Mouse (Mus musculus) adrenal gland, adult 18-20 months (tissue): ENCODE data around the gene Apof. TPM values are rescaled to one million over a fixed set of nuclear protein-coding genes. Genes with fewer than 3 reads are reported as not detected.

Experiments
- DNase-seq, 2 experiments: peaks; one replicate each; pipeline ENCODE4 v3.0.0; 2021 to 2022; ENCODE audit warnings: low spot score in 2 of 2
- long read RNA-seq, 2 experiments: library from polyadenylated mRNA; stranded (forward); transcript quantifications; one replicate each; pipeline ENCODE4 v2.0.0; 2021
- total RNA-seq, 2 experiments: library from RNA; stranded (reverse); gene quantifications; 1 replicate in 1 of 2; 2 replicates in 1 of 2; pipeline ENCODE4 v1.2.3; 2021

The Apof gene
- total RNA-seq: 10 to 100 TPM in 1 of 2 experiments, under 1 TPM in 1; 0.64 to 10.7 TPM
- long read RNA-seq, experiment 1, partial matches to known transcripts: 0 of 1 reads
- long read RNA-seq, experiment 1, other reads (novel, unspliced or antisense): 0 of 1 reads
- long read RNA-seq, experiment 2, transcript Apof-201 (2 exons, 1,258 nt): major isoform, 14 of 14 reads
- long read RNA-seq, experiment 2, partial matches to known transcripts: 0 of 14 reads
- long read RNA-seq, experiment 2, other reads (novel, unspliced or antisense): 0 of 14 reads

DNA sequence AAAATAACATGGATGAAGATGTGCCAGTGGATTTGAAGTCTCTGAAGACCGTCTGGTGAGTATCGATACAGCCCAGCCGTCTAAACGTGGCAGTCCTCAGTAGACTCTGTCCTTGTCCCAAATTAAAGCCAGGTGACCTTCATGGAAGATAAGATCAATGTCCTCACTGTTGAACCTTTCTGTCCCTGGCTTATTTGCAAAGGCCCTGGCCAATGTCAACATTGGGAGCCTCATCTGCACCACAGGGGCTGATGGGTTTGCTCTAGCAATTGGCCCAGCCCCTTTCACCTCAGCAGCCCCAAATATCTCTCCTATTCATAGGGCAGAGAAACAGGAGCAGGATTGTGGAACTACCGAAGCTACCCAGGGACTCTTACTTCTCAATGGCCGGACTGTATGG is at the start of gene Apof:
Gene Apof (plus strand): TSS at position 301 of the 400 bp plus-strand sequence.
- no peak for DNase-seq

DNA sequence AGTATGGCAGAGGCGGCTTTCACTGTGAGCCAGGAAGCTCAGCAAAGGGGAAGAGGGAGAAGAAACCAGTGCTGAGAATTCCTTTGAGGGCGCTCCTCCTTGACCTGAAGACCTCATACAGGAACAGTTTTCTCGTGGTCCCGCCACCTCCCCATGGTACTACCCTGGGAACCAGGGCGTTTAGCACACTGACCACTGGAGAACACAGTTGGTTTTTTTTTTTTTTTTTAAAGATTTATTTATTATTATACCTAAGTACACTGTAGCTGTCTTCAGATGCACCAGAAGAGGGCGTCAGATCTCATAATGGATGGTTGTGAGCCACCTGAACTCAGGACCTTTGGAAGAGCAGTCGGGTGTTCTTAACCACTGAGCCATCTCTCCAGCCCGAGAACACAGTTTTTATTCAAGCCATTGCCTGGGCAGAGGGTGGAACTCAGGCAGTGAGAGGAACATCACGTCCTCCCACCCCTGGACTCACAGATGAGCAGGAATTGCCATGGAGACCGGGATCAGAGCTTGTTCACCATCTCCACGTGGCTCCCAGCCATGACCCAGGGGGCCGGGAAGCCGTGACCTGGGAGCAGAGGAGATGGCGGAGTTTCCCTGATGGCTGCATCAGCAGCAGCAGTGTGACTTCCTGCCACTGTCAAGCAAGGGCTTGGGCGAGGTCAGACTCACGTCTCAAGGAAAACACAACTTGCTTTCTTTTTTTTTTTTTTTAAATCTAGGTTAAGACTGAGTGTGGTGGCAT is 46.8 kb upstream of the Apof start:
- no peak for DNase-seq

DNA sequence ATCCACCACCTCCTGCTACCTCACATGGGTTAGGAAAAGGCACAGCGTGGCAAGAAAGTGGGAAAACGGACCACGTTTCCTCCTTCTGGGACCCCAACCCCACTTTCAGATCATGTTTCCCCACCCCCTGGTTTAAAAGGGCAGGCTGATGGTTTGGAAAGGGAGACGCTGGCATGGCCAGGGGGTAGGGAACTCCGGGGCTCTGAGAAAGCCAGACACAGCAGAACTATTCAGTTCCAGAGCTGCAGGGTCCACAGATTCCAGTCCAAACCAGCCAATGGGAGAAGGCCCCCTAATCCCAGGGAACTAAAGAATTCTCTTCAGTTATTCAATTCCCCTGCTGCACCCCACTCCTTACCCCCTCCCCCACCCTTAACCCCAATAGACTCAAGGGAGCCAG is 43.4 kb upstream of the Apof start:
- no peak for DNase-seq

DNA sequence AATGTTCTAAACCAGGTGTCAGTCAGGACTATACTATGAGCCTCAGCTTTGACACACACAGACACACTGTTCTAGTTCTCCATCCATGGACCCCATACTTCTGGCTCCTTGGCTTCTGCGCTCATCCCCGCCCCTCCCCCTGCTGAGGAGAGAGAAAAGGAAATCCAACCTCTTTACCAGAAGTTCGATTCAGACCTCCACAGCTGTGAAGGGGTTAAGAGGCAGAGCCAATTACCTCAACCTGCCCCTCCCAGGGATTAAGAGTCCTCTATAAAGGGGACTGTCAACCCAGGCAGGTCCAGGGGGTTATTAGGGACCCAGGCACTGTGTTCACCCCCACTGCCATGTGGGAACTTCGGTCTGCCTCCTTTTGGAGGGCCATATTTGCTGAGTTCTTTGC is 42.9 kb upstream of the Apof start, which contains the start of gene Mip:
Gene Mip (plus strand): TSS at position 301 of the 400 bp plus-strand sequence.
- DNase-seq: no peak

DNA sequence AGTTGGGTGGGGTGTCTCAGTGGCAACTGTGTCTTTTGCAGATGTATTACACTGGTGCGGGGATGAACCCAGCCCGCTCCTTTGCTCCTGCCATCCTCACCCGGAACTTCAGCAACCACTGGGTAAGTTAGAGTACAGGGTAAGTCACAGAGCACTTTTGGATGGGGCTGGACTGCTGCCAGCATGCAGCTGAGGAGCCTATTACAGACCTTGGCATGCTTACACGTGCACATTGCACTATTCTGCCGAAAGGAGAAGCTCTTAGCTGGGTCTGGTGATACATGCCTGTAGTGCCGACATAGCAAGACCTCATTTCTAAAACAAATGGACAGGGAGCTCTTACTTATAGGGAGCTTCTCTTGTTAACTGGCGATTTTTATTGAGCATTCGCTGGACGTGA is 40.9 kb upstream of the Apof start:
- DNase-seq: no peak

DNA sequence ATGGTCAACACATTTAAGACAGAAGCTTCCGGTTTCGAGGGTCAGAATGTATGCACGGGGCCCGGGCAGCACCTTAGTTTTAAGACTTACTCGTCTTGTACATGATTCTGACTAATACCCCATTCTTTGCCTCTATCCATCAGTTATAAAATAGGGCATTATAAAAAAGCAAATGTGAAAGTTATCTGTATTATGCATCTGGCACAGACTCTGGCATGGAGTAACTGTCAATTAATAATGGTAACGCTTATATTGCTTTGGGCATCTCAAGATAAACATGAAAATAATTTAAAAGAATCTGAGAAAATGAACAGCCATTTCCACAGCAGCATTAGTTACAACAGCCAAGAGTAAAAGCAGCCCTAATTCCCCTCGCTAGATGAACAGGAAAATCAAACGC is 40.5 kb upstream of the Apof start:
- no peak for DNase-seq

DNA sequence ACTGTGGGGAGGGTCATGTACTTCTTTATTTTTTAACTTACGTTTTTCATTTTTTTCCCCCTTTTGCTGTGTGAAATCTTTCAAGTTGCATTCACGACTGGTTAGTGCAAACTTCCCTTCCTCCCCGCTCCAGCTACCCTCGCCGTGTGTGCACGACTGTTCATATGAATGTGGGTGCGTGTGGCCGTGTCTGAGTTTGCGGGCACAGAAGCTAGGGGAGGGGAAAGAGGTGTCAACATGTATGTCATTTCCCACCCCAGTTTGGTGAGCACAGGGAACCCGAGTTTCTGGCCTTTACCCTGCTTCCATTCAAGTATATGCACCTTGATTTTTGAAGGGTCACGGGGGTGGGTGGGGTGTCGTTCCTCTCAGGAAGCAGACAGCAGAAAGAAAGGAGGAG is 37.9 kb upstream of the Apof start:
- DNase-seq: no peak

DNA sequence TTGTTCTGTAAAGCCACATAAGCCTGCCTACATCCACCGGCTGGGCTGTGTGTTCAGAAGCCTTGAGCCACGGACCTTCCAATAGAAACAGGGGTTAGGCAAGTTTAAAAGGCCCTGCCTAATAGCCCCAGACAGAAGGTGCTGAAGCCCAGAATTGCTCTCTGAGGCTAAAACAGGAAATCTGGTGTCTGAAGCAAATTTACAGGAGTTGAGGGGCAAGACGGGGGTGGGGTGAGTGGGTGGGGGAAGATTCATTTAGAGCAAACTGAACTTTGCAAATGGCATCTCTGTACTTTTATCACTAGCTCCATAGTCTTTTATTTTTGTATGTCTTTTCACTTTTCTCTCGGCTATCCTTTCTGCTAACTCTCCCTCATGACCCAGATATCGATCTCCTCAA is 37.3 kb upstream of the Apof start:
- DNase-seq: no peak

DNA sequence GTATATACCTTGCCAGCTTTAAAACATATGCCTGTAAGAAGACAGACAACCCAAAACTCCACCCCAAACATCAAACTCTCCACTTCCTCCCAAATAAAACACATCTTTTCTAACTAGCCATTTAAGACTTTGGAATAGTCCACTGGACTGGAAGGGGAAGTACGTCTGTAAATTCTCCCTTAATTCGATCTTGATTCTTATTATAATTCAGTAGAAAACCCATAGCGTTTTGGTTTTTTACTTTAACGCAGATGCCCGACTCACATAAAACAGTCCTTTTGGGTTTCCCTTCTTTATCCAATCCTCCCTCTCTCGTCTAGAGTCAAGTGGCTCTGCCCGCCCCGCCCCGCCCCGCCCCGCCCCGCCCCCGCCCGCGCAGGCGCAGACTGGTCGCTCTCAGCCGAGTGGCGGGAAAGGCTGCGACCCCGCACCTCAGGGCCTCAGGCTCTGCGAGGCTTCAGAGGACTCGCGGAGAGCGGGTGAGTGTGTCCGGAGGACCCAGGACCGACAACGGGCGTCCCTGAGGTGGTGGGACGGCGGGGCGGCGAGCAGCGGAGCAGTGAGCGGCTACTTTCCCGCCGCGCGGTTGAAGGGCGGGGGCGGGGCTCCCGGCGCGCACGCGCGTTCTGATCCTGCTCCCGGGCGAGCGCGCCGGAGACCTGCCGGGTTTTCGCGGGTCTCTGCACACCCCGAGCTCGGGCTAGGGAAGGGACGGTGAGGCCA is 36.6 kb upstream of the Apof start, which contains the start of gene Timeless:
Gene Timeless (plus strand): TSS at position 369 of the 723 bp plus-strand sequence.
- peak; percentile 91 to 92 for DNase-seq

DNA sequence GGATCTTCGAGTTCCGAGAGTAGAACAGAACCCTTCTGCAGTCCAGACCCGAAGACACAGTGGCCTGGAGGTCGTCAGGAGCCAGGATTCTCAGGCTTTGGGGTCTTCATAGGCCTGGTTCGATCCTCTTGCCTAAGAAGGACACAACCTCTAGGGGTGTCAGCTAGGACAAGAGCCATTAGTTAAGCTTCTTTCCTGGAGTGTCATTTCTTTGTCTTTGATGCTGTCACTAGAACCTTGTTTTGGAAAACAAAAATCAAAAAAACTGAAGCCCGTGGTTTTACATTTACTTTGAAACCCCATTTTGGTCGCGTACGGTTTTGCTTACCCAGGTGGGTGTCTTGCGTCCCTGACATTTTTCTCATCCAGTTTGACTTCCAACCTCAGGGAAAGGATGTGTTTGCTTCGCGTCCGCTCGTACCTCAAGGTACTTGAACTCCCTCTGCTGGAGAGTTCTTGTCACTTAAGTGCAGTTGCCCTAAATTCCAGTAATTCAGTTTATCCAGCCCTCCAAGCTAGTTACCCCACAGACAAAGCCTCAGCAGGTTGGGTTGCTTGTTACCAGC is 36.0 kb upstream of the Apof start:
- peak in 1 of 2 experiments; percentile 33 for DNase-seq

DNA sequence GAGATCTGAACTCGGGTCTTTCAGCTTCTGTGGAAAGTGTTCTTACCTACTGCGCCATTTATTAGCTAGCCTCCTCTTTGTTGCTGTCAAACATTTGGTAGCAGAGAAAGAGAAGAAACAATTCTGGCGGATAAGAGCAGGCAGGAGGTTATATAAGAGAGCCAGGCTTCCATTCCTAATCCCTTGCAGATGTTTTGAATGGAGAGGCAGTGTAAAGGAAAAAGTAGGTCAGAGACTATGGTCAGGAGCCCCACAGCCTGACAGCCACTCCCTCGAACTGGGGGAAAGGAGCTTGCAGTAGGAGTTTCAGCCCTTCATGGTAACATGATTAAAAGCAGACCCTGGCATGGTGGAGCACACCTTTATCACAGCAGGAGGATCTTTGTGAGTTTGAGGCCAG is 32.1 kb upstream of the Apof start:
- DNase-seq: no peak

DNA sequence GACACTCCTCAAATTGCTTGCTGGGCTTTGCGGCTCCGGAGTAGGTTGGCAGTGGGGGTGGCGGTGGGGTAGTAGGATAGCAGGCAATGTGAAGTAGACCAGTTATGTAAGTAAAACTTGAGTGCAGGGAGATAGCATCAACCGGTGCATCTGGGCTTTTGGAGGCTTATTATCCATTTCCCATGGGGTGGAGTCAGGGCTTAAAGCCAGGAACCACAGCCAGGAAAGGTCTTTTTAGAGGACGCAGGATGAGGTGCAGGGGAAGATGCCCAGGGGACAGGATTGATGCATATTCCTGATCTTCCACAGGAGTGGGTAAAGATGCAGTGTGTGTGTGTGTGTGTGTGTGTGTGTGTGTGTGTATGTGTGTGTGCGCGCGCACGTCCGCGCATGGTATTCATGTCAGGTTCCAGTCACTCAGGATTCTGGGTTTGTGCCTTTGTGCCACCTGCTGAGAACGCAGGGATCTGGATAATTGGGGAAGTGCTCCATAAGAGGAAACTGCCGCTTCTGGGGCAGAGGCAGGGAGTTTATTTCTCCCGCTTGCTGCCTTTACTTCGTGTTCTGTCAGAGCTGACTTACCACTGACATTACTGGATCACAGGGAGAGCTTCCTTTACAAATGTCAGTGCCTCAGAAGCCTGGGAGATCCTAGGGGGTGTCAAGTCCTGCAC is 30.5 kb upstream of the Apof start:
- DNase-seq: no peak

DNA sequence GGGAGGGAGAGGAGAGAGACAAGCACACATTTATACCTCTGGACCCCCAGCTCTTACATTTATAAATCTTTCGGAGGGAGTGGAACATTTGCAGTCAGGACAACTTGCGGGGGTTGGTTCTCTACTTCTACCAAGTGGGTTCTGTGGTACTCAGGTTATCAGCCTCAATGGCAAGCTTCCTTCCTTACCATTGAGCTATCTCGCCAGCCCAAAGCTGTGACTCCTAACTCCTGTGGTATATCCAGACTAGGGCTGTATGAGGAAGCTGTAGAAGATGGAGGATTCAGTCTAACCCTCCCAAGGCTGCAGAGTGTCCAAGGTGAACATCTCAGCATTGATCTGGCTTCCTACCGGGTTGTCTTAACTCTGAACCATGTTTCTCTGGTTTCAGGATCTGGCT is 29.3 kb upstream of the Apof start:
- DNase-seq: no peak

DNA sequence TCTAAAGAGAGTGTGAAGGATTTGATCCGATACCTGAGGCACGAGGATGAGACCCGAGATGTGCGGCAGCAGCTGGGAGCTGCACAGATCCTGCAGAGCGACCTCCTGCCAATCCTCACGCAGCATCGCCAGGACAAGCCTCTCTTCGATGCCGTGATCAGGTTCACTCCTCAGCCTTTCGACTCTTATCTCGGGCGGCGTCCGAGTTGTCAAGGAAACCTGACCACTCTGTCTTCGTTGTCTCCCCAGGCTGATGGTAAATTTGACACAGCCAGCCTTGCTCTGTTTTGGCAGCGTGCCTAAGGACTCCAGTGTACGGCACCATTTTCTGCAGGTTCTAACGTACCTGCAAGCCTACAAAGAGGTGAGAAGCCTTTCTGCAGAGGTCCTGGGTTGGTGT is 28.3 kb upstream of the Apof start:
- DNase-seq: no peak

DNA sequence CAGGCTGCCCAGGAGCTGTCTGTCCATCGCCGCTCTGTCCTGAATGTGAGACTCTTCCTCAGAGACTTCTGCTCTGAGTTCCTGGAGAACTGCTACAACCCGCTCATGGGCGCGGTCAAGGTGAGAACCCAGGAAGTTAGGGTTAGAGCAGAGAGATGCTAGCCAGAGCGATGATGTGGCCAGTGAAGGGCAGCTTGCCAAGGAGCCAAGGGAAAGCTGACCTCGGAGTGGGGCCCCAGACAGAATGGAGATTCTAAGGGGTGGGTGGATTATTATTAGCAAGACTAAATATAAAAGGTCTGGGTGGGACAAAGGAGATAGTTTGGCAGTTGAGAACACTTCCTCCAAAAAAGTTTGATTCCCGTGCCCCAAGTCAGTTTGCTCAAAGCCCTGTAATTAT is 25.2 kb upstream of the Apof start:
- no peak for DNase-seq

DNA sequence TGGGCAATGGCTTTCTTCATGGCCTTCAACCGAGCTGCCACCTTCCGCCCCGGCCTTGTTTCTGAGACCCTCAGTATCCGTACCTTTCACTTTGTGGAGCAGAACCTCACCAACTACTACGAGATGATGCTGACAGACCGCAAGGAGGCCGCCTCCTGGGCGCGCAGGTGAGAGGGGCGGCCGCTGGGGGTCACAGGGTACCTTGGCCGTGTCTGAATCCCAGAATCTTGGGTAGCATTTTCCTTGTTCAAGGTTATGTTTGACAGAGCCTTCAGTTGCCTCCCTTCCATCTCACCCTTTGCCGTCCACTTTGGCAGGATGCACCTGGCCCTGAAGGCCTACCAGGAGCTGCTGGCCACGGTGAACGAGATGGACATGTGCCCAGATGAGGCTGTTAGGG is 24.4 kb upstream of the Apof start:
- DNase-seq: no peak

DNA sequence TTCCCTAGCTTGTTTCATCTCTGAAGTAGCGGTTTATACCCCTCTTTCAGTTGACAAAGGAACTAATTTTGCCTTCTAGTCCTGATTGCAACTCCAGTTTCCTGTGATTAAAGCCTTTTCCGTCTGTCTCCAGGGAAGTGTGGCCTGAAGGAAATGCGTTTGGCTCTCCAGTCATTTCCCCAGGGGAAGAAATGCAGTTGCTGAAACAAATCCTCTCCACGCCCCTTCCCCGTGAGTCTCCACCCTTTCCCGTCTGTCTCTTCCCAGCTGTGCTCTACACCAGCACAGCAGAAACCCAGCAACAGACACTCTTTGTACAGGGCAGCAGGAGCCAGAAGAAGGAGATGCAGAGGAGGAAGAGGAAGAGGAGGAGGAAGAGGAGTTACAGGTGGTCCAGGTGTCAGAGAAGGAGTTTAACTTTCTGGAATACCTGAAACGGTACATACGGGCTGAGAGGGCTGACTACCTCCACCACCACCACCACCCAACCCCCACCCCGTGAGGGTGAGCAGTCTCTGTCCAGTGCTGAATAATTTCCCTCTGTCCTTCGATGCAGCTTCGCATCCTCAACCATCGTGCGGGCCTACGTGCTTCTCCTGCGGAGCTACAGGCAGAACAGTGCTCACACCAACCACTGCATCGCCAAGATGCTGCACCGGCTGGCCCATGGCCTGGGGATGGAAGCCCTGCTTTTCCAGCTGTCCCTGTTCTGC is 21.3 kb upstream of the Apof start:
- no peak for DNase-seq

DNA sequence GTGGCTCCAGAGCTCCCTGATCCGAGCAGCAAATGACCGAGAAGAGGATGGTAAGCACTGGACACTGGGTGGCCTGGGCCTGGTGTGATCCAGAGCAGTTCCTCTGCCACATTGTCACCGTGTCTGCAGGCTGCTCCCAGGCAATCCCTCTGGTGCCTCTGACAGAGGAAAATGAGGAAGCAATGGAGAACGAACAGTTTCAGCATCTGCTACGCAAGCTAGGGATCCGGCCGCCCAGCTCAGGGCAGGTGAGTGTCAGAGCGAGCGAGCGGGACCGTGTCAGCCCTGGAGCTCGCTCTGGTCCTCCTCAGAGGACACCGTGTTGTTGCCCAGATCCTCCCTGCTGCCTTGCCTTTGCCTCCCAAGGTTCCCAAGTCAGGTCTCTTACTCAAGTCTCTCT is 17.9 kb upstream of the Apof start:
- DNase-seq: no peak

DNA sequence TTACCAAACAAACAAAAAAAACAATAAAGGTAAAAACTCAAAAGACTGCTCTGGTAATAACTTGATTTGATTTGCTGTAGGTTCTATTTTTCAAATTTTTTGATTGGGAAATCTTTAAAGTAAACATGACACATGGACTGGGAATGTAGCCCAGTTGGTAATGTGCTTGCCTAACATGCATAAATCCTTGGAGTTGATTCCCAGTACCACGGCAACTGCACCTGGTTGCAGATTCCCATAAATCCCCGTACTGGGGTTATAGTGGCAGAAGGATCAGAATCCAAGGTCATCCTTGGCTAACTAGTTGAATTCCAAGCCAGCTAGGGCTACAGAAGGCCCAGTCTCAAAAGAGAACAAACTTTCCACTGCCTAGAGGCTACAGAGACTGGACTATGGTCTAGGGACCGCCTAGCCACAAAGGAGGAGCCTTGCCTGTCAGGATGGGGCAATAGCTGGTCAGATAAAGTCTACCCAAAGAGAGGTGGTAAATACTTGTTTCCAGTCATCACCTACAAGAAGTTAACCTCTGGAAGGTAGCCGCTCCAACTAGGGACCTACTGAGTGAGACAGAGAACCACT is 14.7 kb upstream of the Apof start, which contains the start of gene Apon:
Gene Apon (plus strand): TSS at position 420 of the 579 bp plus-strand sequence.
- no peak for DNase-seq

DNA sequence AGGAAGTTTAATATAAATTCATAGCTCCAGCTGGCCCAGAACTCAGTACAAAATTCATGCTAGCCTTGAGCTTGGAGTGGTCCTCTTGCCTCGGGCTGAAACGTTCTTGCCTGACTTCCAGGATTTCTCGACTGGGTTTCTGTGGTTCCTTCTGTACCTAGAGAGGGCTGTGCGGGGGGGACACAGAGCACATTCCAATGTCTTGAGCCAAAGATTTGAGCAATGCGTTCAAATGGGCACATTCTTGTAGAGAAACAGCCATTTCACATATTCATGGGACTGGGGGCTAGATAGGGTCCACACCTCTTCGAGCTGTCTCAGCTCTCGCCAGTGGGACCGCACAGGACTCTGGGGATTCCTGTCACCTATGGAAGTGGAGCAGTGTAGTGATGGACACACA is 12.5 kb upstream of the Apof start:
- DNase-seq: no peak
